Mouse (Mus musculus) natural killer cell, adult 2 months (primary cell): ENCODE results near the gene Ube2b.

ENCODE experiments used
- DNase-seq, 2 experiments: peaks; one replicate each; pipeline ENCODE4 v3.0.0; 2022; ENCODE audit warnings: low spot score in 2 of 2

Gene Ube2b

GRCm38 (mm10) chr11:51967443-51968401, 32.8 kb downstream of the Ube2b start, which contains the start of gene Cdkn2aipnl:
Cdkn2aipnl (plus strand) TSS chr11:51967661.
- DNase-seq, result peak; percentile 94 to 96

- DNase-seq, result no peak
Observed at GRCm38 (mm10) chr11:51966651-51967050, 33.9 kb downstream of the Ube2b start.

GRCm38 (mm10) chr11:51962277-51962676, 38.3 kb downstream of the Ube2b start:
- no peak for DNase-seq

- DNase-seq, result no peak
Observed at GRCm38 (mm10) chr11:51961761-51962160, 38.8 kb downstream of the Ube2b start.

- DNase-seq, result no peak
Observed at GRCm38 (mm10) chr11:51960967-51961471, 39.5 kb downstream of the Ube2b start.

- no peak for DNase-seq
Observed at GRCm38 (mm10) chr11:51960061-51960460, 40.5 kb downstream of the Ube2b start.

- no peak for DNase-seq
Observed at GRCm38 (mm10) chr11:51959511-51959910, 41.1 kb downstream of the Ube2b start.

- no peak for DNase-seq
Observed at GRCm38 (mm10) chr11:51957760-51958159, 42.8 kb downstream of the Ube2b start.

GRCm38 (mm10) chr11:51956112-51956511, 44.5 kb downstream of the Ube2b start:
- no peak for DNase-seq

GRCm38 (mm10) chr11:51951861-51952420, 48.6 kb downstream of the Ube2b start:
- no peak for DNase-seq

GRCm38 (mm10) chr11:51949919-51950318, 50.6 kb downstream of the Ube2b start:
- DNase-seq, result no peak

GRCm38 (mm10) chr11:51949155-51949840, 51.3 kb downstream of the Ube2b start:
- DNase-seq, result no peak

GRCm38 (mm10) chr11:51946144-51946543, 54.4 kb downstream of the Ube2b start:
- no peak for DNase-seq

- DNase-seq, result no peak
Observed at GRCm38 (mm10) chr11:51945548-51945947, 55.0 kb downstream of the Ube2b start.

- no peak for DNase-seq
Observed at GRCm38 (mm10) chr11:51944239-51944638, 56.3 kb downstream of the Ube2b start.

- no peak for DNase-seq
Observed at GRCm38 (mm10) chr11:51943500-51943841, 57.1 kb downstream of the Ube2b start.

- DNase-seq, result peak in 1 of 2 experiments; percentile 39
Observed at GRCm38 (mm10) chr11:51942602-51943499, 57.7 kb downstream of the Ube2b start.

GRCm38 (mm10) chr11:51940511-51940955, 60.0 kb downstream of the Ube2b start:
- DNase-seq, result no peak

- DNase-seq, result no peak
Observed at GRCm38 (mm10) chr11:51939590-51939955, 61.0 kb downstream of the Ube2b start.

- peak; percentile 65 to 70 for DNase-seq
Observed at GRCm38 (mm10) chr11:51938817-51939589, 61.6 kb downstream of the Ube2b start.
